Mouse (Mus musculus): ENCODE measurements at regions not wholly inside any gene's neighbourhood (a gene's known extent, or its start where the extent isn't known, plus 50 kb on each side); places are given as distances from the start of the nearest gene placed in this dataset.
A peak's percentile ranks its signal among the peaks of the same experiment; 100 is the strongest.

DNA sequence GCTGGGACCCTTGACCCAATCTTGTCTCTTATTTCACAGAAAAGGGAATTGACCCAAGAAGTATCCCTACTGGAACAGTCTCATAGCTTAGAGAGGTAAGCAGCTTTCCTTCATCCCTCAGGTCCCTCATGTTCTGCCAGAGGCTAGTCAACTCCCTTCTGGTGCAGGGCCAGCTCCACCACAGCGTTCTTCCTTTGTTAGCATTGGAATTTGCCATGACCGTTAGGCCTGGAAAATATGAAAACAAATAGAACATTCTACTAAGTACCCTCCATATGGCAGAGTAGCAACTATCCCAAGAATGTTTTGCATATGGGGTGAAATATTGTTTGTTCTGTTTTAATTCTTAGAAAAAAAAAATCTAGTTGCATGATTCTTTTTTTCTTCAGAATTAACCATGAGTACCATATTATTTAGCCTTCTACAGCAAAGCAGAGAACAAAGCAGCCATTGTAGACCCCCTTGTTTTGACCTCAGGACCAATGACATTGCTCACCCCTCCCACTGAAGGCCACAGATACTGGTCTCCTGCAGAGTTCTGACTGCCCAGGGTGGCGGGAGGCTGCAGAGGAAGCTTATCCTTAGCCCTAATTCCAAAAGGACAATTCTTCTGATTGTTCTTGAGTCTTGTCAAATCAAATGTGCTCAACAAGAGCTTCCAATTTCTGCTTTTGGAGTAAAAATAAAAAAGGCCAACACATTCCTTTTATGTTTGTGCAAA lies 78.1 kb upstream of the Ehbp1 start:
- H3K4me3 ChIP-seq (replicated peaks; ENCODE audit: low read length): no peak overlapping the region
- no peaks in the 10 kb centered on the region for H3K36me3 ChIP-seq (ENCODE audit: control insufficient read depth, insufficient read depth, low read length)
- ATAC-seq (ENCODE audit: insufficient read depth, low FRiP score): no peak
- 57% methylated on average over 3 of the region's 3 CpGs for WGBS
- H3K4me2 ChIP-seq (ENCODE audit: low read depth, low read length): no peak overlapping the region
- H3K4me1 ChIP-seq (ENCODE audit: control insufficient read depth, insufficient read depth, low read length): no peaks in the 10 kb centered on the region
- no peak overlapping the region for H3K9ac ChIP-seq (ENCODE audit: low read length)
- H3K27ac ChIP-seq (ENCODE audit: low read length): no peak overlapping the region
- no peaks in the 10 kb centered on the region for H3K27me3 ChIP-seq (ENCODE audit: control insufficient read depth, insufficient read depth, low read length)
- 0 out of 2 replicates have a peak, but pooled peaks cover 4% of the 10 kb centered on the region for H3K9me3 ChIP-seq (replicated peaks; ENCODE audit: control insufficient read depth, low read length)

DNA sequence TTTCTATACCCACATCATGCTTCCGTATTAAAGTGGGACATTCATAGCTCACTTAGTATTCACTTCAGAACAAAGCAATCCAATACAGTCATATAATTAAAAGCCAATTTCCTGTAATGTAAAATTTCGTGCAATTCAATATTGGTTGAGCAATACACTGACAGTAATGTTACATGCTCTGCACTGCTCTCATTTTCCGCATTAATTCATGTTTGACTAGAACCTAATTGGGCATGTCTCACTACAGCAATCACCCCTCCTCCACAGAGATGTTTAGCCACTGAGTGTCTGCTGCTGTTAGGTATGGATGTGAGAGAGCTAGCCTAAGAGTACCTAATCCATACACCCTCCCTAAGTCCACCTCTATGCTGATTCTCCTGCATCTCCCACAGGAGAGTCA lies 79.7 kb upstream of the Ehbp1 start:
- H3K27me3 ChIP-seq (ENCODE audit: control insufficient read depth, insufficient read depth, low read length): no peaks in the 10 kb centered on the region
- no peaks in the 10 kb centered on the region for H3K4me1 ChIP-seq (ENCODE audit: control insufficient read depth, insufficient read depth, low read length)
- no peak overlapping the region for H3K4me3 ChIP-seq (replicated peaks; ENCODE audit: low read length)
- no peak overlapping the region for H3K9ac ChIP-seq (ENCODE audit: low read length)
- ATAC-seq (ENCODE audit: insufficient read depth, low FRiP score): no peak
- 0 out of 2 replicates have a peak, but pooled peaks cover 4% of the 10 kb centered on the region for H3K9me3 ChIP-seq (replicated peaks; ENCODE audit: control insufficient read depth, low read length)
- WGBS: 86% methylated on average over 3 of the region's 3 CpGs
- H3K27ac ChIP-seq (ENCODE audit: low read length): no peak overlapping the region
- no peaks in the 10 kb centered on the region for H3K36me3 ChIP-seq (ENCODE audit: control insufficient read depth, insufficient read depth, low read length)
- no peak overlapping the region for H3K4me2 ChIP-seq (ENCODE audit: low read depth, low read length)

DNA sequence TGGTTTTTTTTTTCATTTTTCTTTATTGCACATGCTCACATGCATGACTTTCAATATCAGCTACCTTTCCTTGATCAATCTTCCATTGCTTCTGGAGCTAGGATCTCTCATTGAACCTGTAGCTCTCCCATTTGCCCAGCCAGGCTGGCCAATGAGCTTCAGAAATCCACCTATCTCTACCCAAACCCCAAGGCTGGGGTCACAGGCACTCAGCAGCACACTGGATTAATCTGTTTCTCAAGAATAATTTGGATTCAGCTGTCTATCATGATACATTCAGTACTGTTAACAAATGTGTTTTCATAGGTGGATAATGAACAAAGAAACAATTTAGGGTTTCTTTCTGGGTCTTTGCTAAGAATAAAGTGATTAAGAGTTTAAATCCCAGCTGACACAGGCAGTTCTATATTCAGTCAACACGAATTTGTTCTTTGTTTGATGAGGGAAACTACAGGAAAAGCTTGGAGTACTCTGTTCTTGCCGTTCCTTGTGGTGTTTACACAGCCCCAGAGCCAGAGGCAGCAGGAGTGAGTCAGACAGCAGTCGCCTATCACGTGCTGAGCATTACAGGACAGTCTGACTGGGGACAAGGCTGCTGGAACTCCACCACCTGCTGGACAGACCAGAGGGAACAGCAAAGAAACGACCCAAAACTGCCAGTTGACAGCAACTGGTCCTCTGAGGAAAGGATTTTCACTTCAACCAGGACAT lies 74.6 kb upstream of the Tmem17 start:
- Histone ChIP-seq H3K4me3 (replicated peaks; ENCODE audit: low read length) (no peak overlapping the region), H3K36me3 (ENCODE audit: control insufficient read depth, insufficient read depth, low read length) (no peaks in the 10 kb centered on the region), H3K4me1 (ENCODE audit: control insufficient read depth, insufficient read depth, low read length) (peaks cover 22% of the 10 kb centered on the region), H3K27me3 (ENCODE audit: control insufficient read depth, insufficient read depth, low read length) (no peaks in the 10 kb centered on the region), H3K27ac (ENCODE audit: low read length) (peak overlapping the region; percentile 86), H3K9ac (ENCODE audit: low read length) (no peak overlapping the region), H3K4me2 (ENCODE audit: low read depth, low read length) (0 out of 2 replicates have a peak overlapping the region, but pooled peaks have one; percentile 4), H3K9me3 (replicated peaks; ENCODE audit: control insufficient read depth, low read length) (no peaks in the 10 kb centered on the region)
- 5% methylated on average over 5 of the region's 5 CpGs for WGBS
- peak; percentile 97 for ATAC-seq (ENCODE audit: insufficient read depth, low FRiP score)

DNA sequence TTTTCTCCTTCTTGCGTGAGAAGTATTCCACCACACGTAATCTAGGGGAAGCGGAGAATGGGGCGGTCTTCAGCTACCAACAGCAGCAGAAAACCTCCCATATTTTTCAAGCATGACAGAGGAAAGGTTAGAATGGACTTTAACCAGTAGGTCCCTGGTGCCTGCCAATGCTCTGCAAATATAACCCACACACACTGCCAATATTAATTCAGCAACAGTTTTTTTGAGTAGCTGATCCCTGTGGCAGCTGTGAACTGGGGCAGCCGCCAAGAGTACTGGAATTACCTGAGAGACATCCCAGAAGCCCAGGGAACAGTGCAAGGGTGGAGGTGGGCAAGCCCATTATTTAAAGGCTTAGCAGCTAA lies 74.1 kb upstream of the Tmem17 start:
- WGBS: 53% methylated on average over 5 of the region's 5 CpGs
- Histone ChIP-seq H3K4me1 (ENCODE audit: control insufficient read depth, insufficient read depth, low read length) (peaks cover 22% of the 10 kb centered on the region), H3K4me2 (ENCODE audit: low read depth, low read length) (no peak overlapping the region), H3K27ac (ENCODE audit: low read length) (peak overlapping the region; percentile 86), H3K9ac (ENCODE audit: low read length) (no peak overlapping the region), H3K36me3 (ENCODE audit: control insufficient read depth, insufficient read depth, low read length) (no peaks in the 10 kb centered on the region), H3K9me3 (replicated peaks; ENCODE audit: control insufficient read depth, low read length) (no peaks in the 10 kb centered on the region), H3K27me3 (ENCODE audit: control insufficient read depth, insufficient read depth, low read length) (no peaks in the 10 kb centered on the region), H3K4me3 (replicated peaks; ENCODE audit: low read length) (no peak overlapping the region)
- peak; percentile 82 for ATAC-seq (ENCODE audit: insufficient read depth, low FRiP score)

DNA sequence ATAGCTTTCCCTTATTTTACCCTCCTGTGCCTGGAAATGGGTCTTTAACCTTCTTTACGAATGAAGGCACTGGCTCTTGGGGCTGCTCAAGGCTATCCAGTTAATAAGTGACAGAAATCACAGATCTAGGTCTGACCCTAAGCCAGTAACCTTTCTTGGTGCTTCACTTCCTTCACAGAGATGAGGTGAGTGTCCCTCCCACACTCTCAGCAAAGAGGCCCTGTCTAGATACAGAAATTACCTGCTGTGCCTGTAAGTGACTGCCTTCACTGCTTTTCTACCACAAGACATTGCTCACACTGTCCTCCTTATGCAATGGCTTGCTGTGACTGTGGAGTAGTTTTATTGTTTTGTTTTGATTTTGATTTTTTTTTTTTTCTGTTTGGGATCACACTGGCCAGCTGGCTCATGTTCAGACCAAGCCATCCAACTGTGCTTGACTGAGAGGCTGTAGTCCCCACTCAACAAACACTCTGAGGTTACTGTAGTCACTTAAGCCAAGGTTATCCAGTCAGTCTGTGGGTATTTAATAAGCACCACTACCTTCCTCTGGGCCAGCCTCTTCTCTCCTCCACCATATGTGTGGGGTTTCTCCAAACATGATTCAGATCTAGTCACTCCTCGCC lies 73.3 kb upstream of the Tmem17 start:
- H3K4me2 ChIP-seq (ENCODE audit: low read depth, low read length): no peak overlapping the region
- WGBS: 71% methylated on average over 2 of the region's 2 CpGs

DNA sequence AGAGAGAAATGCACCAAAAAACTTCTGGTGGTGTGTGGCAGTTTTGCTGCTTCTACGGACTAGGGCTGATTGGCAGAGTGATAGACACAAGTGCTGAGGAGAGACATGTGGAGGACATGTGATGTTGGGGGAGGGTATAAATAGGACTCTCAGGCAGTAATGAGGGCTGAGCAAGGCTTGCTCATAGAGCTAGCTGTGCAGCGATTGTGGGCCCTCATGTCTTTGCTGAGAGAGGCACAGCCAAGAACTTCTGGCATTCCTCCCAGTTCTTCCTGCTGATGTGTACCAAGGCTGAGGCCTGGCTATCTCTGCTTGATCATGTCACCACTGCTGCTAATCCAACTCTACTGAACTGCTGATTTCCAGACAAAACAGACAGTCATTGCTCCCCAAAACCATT lies 71.4 kb upstream of the Tmem17 start:
- Histone ChIP-seq H3K4me2 (ENCODE audit: low read depth, low read length) (no peak overlapping the region), H3K9ac (ENCODE audit: low read length) (no peak overlapping the region), H3K27me3 (ENCODE audit: control insufficient read depth, insufficient read depth, low read length) (no peaks in the 10 kb centered on the region), H3K4me1 (ENCODE audit: control insufficient read depth, insufficient read depth, low read length) (peaks cover 22% of the 10 kb centered on the region), H3K4me3 (replicated peaks; ENCODE audit: low read length) (no peak overlapping the region), H3K36me3 (ENCODE audit: control insufficient read depth, insufficient read depth, low read length) (no peaks in the 10 kb centered on the region), H3K27ac (ENCODE audit: low read length) (no peak overlapping the region), H3K9me3 (replicated peaks; ENCODE audit: control insufficient read depth, low read length) (no peaks in the 10 kb centered on the region)
- WGBS: 63% methylated on average over 2 of the region's 2 CpGs
- no peak for ATAC-seq (ENCODE audit: insufficient read depth, low FRiP score)

More for the DNA sequence above, 73.3 kb upstream of the Tmem17 start:
- Histone ChIP-seq H3K9me3 (replicated peaks; ENCODE audit: control insufficient read depth, low read length) (no peaks in the 10 kb centered on the region), H3K27ac (ENCODE audit: low read length) (peak overlapping the region; percentile 86), H3K4me1 (ENCODE audit: control insufficient read depth, insufficient read depth, low read length) (peaks cover 22% of the 10 kb centered on the region), H3K9ac (ENCODE audit: low read length) (no peak overlapping the region), H3K36me3 (ENCODE audit: control insufficient read depth, insufficient read depth, low read length) (no peaks in the 10 kb centered on the region), H3K4me3 (replicated peaks; ENCODE audit: low read length) (no peak overlapping the region), H3K27me3 (ENCODE audit: control insufficient read depth, insufficient read depth, low read length) (no peaks in the 10 kb centered on the region)
- peak; percentile 30; the same call in 1 of the 2 replicates for ATAC-seq (ENCODE audit: insufficient read depth, low FRiP score)

DNA sequence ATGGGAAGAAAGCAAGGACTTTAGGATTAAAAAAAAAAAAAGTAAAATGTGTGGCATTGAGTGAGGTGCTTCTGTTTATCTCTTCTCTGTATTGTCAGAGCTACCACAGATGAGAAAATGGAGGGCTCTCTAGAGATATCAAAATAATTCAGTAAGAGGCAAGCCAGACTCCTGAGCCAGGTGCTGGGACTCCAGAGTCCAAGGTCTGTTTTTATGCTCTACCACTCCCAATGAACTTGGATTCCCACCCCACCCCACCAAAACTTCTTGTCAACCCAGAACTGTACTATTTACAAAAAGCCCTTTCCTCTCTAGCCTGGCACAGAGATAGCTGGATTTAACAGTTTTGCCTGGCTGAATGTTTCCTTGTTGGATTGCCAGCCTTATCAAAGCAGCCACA lies 58.7 kb upstream of the Tmem17 start:
- no peak for ATAC-seq (ENCODE audit: insufficient read depth, low FRiP score)
- Histone ChIP-seq H3K4me2 (ENCODE audit: low read depth, low read length) (no peak overlapping the region), H3K9ac (ENCODE audit: low read length) (no peak overlapping the region), H3K36me3 (ENCODE audit: control insufficient read depth, insufficient read depth, low read length) (no peaks in the 10 kb centered on the region), H3K4me1 (ENCODE audit: control insufficient read depth, insufficient read depth, low read length) (no peaks in the 10 kb centered on the region), H3K27me3 (ENCODE audit: control insufficient read depth, insufficient read depth, low read length) (no peaks in the 10 kb centered on the region), H3K4me3 (replicated peaks; ENCODE audit: low read length) (no peak overlapping the region), H3K27ac (ENCODE audit: low read length) (no peak overlapping the region), H3K9me3 (replicated peaks; ENCODE audit: control insufficient read depth, low read length) (no peaks in the 10 kb centered on the region)

DNA sequence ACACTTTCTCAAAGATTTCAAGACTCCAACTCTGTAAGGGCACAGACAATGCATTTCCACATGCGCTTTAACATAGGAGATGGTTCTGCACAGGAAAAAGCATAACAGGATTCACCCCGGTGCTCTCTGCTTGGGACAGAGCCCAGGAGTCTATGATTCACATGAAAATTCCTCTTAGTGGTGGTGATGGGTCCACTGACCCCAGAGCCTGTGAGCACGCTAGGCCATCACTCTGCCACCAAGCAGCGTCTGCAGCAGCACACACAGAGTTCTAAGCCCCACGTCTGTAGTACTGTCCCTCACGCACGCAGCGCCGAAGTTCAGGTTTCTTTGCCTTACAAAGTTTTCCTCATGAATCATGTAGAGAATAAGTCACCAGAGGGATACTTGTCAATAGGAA lies 55.6 kb upstream of the Tmem17 start:
- no peaks in the 10 kb centered on the region for H3K4me1 ChIP-seq (ENCODE audit: control insufficient read depth, insufficient read depth, low read length)
- no peak overlapping the region for H3K9ac ChIP-seq (ENCODE audit: low read length)
- no peaks in the 10 kb centered on the region for H3K9me3 ChIP-seq (replicated peaks; ENCODE audit: control insufficient read depth, low read length)
- H3K4me2 ChIP-seq (ENCODE audit: low read depth, low read length): no peak overlapping the region
- no peak for ATAC-seq (ENCODE audit: insufficient read depth, low FRiP score)
- no peaks in the 10 kb centered on the region for H3K27me3 ChIP-seq (ENCODE audit: control insufficient read depth, insufficient read depth, low read length)
- WGBS: 89% methylated on average over 9 of the region's 9 CpGs
- no peaks in the 10 kb centered on the region for H3K36me3 ChIP-seq (ENCODE audit: control insufficient read depth, insufficient read depth, low read length)
- no peak overlapping the region for H3K4me3 ChIP-seq (replicated peaks; ENCODE audit: low read length)
- no peak overlapping the region for H3K27ac ChIP-seq (ENCODE audit: low read length)

DNA sequence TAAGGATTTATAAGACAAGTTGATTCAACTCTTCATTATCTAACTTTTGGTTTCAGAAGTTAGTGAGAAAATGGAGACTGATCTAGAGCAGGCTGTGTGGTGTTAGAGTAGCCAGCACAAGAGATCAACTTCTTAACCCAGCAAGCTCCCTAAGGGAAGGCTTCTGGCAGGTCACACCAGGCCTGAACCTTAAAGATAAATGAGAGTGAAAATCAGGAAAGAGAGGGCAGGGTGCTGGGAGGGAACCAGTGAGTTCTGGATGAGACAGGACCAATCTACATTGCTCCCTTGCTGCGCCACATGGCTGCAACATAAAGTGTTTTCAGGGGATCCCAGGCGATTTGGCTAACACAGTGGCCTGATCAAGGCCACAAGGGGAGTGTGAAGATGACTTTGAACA lies 54.7 kb upstream of the Tmem17 start:
- H3K27ac ChIP-seq (ENCODE audit: low read length): no peak overlapping the region
- H3K4me3 ChIP-seq (replicated peaks; ENCODE audit: low read length): no peak overlapping the region
- WGBS: 86% methylated on average over 2 of the region's 2 CpGs
- H3K27me3 ChIP-seq (ENCODE audit: control insufficient read depth, insufficient read depth, low read length): no peaks in the 10 kb centered on the region
- H3K9ac ChIP-seq (ENCODE audit: low read length): no peak overlapping the region
- H3K9me3 ChIP-seq (replicated peaks; ENCODE audit: control insufficient read depth, low read length): no peaks in the 10 kb centered on the region
- ATAC-seq (ENCODE audit: insufficient read depth, low FRiP score): no peak
- H3K4me1 ChIP-seq (ENCODE audit: control insufficient read depth, insufficient read depth, low read length): no peaks in the 10 kb centered on the region
- H3K36me3 ChIP-seq (ENCODE audit: control insufficient read depth, insufficient read depth, low read length): no peaks in the 10 kb centered on the region
- no peak overlapping the region for H3K4me2 ChIP-seq (ENCODE audit: low read depth, low read length)

Data from stomach, embryonic 16.5 days (tissue).